Mouse (Mus musculus) frontal cortex, adult (tissue): ENCODE results near the gene Samd4.

Experiments used
- ATAC-seq: cut with Nextera tagmentation; 2 replicates; pipeline ENCODE4 v1.9.2; 2017; ENCODE audit warnings: mild to moderate bottlenecking, moderate library complexity, mixed read lengths; ENCODE audit not compliant: low TSS enrichment

The Samd4 gene

DNA sequence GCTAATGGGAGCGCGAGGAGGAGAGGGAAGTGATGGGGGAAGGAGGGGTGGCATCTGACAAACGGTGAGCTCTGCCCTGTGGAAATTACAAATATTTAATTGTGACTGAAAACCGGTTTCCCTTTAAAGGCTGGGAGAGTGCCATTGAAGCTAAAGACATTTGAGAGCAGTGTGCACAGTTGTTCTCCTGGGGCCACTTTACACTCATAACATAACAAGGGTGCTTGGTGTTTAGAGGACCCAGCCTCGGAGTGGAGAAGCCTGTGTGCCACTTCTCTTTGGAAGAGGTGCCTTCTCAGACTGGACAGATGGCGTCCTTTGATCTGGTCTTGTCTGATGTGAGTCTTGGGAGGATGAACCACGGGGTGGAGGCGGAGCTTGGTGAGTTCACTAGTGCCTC lies 26.2 kb downstream of the Samd4 start:
- no peak for ATAC-seq

DNA sequence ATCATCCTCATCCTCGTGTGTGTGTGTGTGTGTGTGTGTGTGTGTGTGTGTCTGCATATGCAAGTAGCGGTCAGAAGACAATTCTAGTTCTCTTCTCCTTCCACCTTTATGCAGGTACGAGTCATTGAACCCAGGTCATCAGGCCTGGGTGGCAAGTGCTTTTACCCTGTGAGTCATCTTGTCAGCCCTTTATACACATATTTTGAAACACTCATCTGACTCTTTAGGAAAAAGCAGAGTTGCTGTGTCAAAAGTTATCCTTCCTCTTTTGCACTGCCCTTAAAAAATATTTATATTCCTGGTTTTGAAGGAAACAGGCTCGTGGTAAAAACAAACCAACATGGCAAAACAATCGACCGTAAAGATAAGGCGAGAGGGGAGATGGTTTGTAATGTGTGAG lies 29.8 kb downstream of the Samd4 start:
- ATAC-seq = no peak

DNA sequence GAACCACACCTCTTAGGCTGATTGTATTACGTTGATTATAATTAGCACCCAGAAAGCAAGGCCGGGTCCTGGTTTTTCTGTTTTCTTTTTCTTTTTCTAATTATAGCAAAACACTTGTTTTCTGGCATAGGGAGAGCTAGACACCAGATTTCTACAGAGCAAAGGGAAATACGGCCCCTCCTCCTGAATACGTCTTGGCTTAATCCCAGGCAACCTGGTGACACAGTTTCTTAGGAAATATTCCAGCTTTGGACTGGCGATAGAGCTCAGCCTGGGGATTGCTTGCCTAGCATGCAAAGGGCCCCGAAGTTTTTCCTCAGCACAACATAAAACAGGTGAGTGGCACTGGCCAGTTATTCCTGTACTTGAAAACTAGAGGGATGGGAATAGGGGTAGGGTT lies 31.7 kb downstream of the Samd4 start:
- no peak for ATAC-seq

DNA sequence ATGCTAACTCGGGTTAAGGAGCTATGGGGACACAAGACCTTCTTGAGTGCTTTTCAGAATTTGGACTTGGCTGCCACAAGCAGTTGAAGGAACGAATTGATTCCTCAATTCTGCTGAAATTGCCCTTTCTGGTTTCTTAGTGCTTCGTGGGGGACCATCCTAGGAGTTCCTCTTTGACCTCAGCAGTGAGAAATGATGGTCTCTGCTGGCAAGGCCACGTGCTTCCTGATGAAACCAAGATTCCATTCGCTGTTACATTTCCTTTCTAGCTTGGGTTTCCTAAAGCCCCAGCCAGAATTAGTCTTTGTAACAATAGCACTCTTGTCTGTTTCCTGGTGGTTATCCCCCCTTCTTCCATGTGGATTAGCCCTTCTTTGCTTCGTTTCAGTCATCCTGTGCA lies 32.9 kb downstream of the Samd4 start:
- ATAC-seq = no peak

DNA sequence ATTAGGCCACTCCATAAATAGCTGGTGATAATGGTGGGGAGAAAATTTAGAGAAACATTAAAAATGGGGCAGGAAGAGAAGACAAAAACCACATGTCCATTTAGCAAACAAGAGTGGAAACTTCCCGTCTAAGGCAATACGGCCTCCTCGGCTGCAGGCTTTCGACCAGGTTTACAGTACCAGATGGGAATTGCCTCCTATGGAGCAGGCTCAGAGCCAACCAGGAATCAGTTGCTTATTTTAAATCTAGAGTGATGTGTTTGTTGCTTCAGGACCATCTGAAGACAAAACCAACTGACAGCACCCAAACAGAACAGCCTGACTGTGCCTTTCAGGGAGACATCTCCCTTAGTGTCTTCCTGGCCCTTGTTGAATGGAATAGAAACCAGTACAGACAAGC lies 33.9 kb downstream of the Samd4 start:
- 0 out of 2 replicates have a peak, but pooled peaks have one; percentile 10 for ATAC-seq

DNA sequence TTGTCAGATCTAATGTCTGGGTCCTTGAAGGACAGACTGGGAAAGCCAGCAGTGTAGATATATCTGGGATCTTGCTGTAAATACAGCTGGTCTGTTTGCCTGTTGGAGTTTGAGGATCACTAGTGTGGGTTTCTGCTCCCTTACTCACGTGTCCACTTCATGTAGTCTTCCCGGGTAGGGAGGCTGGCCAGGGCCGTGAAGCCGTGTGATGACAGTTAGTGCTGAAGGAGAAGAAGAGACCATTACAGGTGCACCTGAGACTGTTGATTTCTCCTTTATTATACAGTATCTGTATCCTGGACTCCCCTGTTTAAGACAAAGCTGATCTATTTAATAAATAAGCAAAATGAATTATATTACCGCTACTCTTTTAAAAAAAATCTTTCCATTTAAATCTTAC lies 34.5 kb downstream of the Samd4 start:
- ATAC-seq = no peak

DNA sequence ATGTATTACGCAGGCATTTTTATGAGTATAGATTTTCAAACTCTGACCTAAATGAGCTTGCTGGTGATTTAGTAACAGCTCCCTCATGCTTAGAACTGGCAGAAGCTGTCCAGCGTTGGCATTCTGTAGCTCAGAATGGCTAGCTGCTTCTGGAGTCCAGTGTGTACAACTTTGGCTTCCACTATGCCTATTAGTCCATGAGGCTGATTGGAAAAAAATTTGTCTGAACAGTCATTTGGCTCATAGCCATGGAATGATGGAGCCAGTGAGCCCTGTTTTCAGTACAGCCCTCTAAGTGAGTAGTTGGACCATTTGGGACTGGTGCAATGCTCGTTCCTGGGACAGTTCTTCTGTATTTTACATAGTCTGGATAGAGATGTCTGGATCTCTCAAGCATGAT lies 34.9 kb downstream of the Samd4 start:
- ATAC-seq = no peak

DNA sequence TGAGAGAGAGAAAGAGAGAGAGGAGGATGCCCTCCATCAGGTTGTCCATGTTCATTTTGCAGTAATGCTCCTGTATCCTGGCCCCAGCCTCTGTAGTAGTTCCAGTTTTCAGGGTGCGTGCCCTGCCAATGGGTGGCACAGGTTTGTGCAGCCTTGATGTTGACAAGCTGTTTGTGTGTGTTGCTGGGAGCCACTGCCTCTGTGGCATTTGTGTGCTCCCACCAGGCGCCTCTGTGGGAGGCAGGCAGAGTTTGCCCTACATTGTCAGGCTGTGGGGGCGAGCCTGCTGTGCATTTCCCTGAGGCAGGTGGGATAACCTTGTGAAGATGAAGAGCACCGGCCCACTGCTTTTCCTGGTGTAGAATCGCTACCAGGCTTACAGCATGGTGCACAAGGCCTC lies 37.8 kb downstream of the Samd4 start:
- ATAC-seq = peak; percentile 83

DNA sequence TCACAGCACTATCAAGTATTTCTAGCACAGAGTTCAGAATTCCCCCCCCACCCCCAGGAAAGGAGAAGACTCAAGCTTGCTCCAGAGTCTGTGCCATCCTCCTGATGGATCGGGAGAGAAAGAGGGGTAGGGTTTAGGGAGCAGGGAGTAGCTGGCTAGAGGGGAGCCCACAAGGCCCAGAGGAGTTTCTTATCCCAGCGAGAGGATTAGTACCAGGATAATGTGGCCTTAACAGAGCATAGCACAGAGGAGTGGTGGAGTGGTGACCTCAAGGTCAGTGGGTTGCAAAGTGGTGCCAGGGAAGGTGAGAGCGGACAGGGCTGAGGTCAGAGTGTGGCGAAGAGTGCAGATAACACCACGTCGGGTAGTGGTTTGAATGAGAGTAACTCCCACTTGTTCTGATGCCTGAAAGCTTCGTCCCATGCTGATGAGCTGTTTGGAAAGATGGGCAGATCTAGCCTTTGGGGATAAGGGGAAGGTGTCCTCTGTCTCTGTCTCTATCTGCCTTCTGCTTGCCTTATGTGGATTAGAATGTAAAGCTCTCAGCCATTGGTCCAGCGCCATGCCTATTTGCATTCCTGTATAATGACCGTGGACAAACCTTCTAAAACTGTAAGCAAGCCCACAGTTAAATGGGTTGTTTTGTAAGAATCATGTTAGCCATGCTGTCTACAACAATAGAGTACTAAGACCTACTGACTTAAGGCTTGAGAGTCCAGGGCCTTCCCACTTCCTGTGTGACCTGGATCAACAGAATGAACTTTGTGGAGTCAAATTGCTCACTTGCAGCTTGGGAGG lies 38.7 kb downstream of the Samd4 start:
- no peak for ATAC-seq

DNA sequence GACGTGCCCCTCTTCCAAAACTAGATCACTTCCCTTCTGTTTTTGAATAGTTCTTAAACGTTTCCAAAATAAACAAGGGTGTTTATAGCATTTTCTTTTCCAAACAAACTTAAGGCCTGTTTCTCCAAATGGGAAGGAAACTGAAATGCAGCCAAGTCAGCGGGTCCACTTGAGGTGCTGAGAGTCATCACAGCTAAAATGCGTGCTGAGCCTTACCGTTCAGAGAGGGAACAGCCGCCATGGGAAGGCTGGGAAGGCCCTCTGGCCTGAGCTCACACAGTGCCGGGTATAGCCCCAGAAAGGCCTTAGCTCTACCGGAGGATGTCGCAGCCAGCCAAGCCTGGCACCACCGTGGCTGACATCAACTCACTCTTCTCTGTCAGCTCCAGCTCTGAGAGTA lies 41.3 kb downstream of the Samd4 start:
- ATAC-seq = no peak

DNA sequence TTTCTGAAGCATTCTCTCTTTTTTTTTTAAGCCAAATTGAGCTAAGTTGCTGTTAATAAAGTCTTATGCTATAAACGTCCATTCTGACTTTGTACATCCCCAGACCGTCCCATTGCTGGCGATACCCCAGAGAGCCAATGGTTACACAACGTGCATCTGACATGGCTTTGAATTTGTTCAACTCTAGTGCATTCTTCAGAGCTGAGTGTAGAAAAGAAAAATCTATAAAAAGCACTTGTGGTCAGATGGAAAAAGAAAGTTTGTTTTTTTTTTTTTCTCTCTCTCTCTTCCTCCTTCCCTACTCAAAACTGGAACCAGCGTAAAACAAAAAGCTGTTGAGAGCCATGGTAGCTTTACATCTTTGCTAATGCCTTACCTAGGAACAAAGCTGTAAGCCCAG lies 41.8 kb downstream of the Samd4 start:
- ATAC-seq = no peak

DNA sequence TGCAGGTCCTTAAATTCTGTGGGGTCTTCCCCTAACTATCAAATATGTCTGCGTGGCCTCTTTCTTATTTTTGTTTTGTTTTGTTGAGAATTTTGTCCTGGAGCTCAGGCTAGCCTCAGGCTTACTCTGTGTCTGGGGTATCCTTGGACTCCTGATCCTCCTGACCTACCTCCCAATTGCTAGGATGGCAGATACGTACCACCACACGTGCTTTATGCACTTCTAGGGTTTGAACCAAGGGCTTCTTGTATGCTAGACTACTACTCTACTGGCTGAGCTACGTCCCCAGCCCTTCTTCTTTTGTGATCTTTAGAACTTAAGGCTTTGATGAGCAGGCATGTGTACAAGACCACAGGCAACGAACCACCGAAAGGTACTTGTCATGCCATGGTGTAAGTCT lies 45.9 kb downstream of the Samd4 start:
- no peak for ATAC-seq

DNA sequence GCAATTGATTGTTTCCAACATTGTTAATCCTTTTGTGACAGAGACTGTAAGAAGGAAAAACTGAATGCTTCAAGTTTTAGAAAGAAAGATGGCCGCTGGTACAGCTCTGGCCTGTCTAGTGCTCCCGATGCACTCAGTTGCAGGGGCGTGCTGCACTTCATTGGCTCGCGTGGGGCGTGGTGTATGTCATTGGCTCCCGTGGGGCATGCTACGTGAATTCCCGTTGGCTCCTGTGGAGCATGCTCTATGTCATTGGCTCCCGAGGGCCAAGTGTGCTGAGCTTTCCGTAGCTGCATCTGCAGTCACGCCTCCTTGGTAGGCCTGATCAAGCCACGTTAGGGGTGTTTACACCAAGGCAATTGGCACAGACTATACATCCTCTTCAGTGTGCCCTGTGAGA lies 49.5 kb downstream of the Samd4 start:
- ATAC-seq = no peak

DNA sequence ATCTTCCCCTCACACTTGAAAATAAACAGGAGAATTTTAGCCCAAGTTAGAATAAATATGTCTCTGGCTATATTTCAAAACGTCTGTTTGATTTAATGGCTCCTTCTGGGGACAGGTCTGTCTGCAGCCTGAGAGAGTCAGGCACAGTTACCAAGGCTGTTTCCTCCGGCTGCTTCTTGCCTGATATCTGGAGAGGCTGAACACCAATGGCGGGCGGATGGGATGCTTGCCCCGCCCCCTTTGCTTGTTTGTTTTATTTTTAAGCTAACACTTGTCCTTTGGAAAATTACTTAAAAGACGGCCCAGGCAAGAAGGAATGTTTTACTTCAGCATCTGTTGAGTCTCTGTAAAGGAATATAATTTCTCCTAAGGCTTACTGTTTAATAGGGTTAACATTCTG lies 50.1 kb downstream of the Samd4 start:
- no peak for ATAC-seq

DNA sequence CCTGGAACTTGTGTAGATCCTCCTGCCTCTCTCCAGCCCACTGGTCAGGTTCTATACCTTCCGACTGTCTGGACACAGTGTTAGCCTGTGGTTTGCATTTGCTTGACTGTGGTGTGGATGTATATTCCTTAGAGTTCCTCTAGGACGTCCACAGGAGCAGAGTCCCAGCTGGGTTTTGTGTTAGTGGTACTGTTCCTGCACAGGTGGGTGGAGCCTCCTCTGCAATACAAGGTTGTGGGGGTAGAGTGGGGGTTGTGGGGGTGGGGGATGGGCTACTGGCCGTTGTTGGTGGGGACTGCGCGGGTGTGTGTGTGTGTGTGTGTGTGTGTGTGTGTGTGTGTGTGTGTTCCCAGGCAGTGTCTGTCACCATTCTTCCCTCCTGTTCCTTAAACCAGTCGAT lies 58.4 kb downstream of the Samd4 start:
- no peak for ATAC-seq

DNA sequence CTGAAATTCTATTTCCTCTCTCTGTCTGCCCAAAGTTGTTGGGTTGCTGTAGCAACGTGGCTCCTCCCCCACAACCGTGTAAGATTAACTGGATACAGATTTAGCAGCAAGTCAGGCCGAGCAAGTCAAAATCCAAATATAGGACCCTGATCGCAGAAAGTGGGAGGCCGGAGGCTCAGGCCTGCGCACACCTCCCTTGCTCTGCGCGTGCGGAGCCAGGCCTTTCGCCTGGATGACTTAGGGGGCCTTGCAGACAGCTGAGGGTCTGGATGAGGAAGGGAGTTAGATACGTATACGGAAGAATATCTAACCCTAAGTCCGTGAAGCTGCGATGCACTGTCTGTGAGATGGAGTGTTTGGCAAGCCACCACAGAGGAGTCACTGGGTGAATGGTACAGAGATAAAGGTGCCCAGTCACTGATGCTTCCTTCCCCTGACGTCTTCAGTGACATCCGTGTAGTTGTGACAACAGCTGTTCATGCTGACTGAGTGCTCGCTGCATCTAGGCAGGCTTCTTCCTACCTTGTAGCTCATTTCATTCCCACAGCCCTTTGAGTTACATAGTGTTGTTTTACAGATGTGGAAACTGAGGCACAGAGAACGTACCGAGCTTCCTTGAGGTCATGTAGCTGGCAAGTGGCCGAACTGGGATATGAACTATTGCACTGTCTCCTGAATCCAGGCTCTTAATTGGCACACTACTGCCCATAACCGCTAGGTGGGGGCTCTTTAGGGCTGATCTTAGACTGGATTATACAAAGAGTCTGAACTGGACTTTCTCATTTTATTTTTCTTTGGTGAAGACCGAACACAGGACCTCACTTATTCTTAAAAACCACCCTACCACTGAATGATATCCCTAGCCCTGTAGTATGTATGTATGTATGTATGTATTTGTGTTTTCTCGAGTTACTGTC lies 59.5 kb downstream of the Samd4 start:
- peak; percentile 91 for ATAC-seq

DNA sequence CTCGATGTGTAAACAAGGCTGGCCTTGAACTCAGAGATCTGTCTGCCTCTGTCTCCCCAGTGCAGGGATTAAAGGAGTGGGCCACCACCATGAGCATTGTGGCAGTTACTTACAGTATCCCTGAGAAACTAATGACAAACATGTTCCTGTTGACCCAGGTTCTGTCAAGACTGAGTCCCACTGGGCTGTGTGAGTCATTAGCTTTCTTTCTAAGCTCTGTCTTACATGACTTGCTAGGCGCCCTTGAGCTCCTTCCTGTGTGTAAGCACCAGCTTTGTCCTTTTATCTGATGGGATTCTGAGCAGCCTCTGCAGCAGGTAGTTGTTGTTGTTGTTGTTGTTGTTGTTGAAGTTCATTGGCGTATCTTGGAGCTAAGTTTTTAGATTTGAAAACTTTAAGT lies 61.8 kb downstream of the Samd4 start:
- no peak for ATAC-seq

DNA sequence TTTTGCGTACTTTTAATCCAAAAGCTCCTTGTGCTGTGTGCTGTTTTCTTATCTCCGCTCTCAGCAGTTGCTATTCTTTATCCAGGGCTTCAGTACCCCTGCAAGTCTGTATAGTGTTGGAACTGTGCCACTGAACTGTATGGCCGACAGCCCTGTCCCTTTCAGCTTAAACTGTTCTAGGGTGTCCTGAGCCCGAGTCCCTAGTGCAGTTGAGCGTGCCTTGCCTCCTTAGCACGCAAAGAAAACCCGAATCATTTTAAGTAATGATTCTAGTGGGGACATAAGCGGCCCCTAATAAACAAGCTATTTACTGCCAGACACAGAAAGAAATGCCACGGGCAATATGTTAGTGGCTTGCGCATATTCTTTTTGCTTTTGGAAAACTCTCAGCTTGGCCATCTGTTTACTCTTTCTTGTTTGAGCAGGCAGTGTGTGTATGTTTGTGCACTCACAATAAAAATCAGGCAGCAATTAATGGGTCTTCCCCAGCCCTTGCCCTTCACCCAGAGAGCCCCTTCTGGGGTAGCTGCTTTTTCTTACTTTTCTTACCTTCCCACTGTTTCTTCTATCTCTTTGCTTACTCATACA lies 63.3 kb downstream of the Samd4 start:
- ATAC-seq = no peak

DNA sequence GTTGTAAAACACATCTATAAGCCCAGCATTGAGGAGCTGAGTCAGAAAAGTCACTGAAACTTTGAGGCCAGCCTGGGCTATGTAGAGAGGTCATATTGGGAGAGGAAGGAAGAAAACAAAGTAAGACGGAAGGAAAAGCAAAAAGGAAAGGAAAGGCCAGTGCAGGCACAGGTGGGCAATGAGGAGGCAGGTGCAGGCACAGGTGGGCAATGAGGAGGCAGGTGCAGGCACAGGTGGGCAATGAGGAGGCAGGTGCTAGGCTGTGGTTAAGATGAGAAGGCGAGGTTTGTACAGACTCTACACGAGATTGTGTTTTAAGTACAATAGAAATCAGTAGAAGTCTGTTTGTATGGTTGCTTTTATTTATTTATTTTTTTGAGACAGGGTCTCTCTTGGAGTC lies 65.0 kb downstream of the Samd4 start:
- no peak for ATAC-seq

DNA sequence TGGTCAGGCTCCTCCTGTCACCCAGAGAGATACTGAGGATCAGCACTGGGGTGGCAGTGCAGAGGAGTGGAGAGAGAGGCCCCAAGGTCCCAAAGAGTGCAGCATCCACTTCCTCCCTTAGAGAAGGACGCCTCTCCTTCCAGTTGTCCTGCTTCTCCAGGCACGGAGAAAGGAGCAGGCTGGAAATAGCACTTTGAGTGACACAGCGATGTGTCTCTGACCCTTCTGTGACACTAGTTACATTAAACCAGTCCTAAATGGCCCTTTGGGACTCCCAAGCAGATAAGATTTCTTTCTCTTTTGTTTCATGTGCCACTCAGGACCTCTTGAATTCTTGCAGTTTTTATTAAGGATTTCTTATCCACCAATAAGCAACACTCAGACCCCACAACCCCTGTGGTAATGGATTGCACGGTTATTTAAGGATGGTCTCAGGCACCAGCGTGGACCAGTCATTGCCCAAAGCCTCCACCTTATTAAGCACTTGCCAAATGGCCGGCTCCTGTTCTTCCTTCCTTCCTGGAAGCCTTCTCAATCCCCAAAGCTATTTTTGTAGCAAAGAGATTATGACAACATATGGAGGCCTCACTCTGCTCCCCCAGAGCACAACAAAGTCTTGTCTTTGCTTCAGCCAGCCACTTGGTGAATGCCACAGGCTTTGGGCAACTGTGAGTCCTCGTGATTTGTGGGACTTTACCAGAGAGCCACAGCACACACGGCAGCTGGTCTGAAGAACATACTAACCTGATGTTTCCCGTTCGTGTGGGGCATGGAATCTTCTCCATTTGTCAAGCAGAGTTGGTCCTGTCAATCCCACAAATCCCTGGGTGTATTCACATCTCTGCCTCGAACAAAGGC lies 68.1 kb downstream of the Samd4 start:
- no peak for ATAC-seq

DNA sequence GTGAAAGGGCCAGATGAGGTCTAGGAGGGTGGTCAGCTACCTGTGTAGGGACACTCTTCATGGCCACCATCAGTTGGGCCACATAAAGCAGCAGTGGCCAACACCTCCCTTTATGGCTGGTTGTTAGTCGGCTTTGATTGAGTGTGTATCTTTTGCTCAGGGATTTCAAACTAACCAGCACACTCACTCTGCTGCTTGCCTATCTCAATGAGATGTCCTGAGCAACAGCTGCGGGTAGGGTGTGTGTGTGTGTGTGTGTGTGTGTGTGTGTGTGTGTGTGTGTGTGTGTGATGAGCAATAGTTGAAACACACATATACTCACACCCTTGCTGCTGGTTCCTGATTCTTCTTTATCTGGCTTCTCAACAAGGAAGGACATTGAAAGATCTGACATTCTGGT lies 69.6 kb downstream of the Samd4 start:
- no peak for ATAC-seq

DNA sequence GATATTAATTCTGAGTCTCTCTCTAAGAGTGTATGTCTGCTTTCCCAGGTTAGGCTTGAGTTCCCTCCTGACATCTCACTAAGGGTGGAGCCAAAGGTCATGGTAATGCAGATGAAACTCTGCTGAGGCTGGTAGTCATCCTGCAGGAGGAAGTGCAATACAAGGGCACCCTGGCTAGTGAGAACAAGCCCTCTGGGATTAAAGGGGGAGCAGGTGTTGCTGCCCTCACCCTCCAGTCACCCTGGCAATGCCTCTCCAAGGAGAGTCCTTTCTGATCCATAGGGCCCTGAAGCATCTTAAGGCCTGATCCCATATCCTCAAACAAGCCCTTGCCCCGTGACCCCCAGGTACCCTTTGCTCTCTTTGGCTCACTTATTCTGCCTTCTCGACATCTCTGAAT lies 72.5 kb downstream of the Samd4 start:
- ATAC-seq = no peak
